Mouse (Mus musculus) MEL (cell line): ENCODE results near the gene Osbpl10. TPM values are rescaled to one million over a fixed set of nuclear protein-coding genes. Genes with fewer than 3 reads are reported as not detected.

Source experiments
- DNase-seq: peaks from one replicate; pipeline ENCODE4 v3.0.0; 2011; ENCODE audit warnings: low read depth, low spot score
- H3K27ac ChIP-seq: 2 replicates; pipeline ENCODE4 v1.5.1; 2012; ENCODE audit warnings: low read depth, mild to moderate bottlenecking, control low read depth, low read length, moderate library complexity; ENCODE audit not compliant: control insufficient read depth
- H3K27me3 ChIP-seq, 2 experiments: fragments of 150-350 bp in 1 of 2; sonication (generic) in 1 of 2; 2 replicates each; pipeline ENCODE4 v1.6.1; 2012; ENCODE audit warnings: low read length in 2 of 2, mild to moderate bottlenecking in 2 of 2, improper control_type of control experiment in 1 of 2, moderate library complexity in 1 of 2; ENCODE audit not compliant: insufficient read depth in 2 of 2, control insufficient read depth in 1 of 2
- H3K36me3 ChIP-seq, 2 experiments: 2 replicates each; pipeline ENCODE4 v1.6.1; 2012 to 2014; ENCODE audit warnings: low read length in 2 of 2, improper control_type of control experiment in 1 of 2, inconsistent platforms in 1 of 2, mild to moderate bottlenecking in 1 of 2; ENCODE audit not compliant: insufficient read depth in 2 of 2, control insufficient read depth in 1 of 2
- H3K4me1 ChIP-seq, 2 experiments: fragments of 150-350 bp in 1 of 2; sonication (generic) in 1 of 2; 2 replicates each; pipeline ENCODE4 v1.6.1; 2012; ENCODE audit warnings: low read length in 2 of 2, improper control_type of control experiment in 1 of 2, mild to moderate bottlenecking in 1 of 2; ENCODE audit not compliant: insufficient read depth in 2 of 2, control insufficient read depth in 1 of 2
- H3K4me3 ChIP-seq, 2 experiments: fragments of 150-350 bp in 1 of 2; sonication (generic) in 1 of 2; 2 replicates each; pipeline ENCODE4 v1.5.1; 2012; ENCODE audit warnings: low read depth in 2 of 2, low read length in 2 of 2, mild to moderate bottlenecking in 2 of 2, moderate library complexity in 2 of 2, control low read depth in 1 of 2, improper control_type of control experiment in 1 of 2; ENCODE audit not compliant: control insufficient read depth in 1 of 2, insufficient read depth in 1 of 2
- H3K79me2 ChIP-seq: 2 replicates; pipeline ENCODE4 v1.6.1; 2012; ENCODE audit warnings: mild to moderate bottlenecking, low read length, moderate library complexity; ENCODE audit not compliant: control insufficient read depth, poor library complexity, insufficient read depth
- H3K9ac ChIP-seq: 2 replicates; pipeline ENCODE4 v1.6.1; 2012; ENCODE audit warnings: low read depth, mild to moderate bottlenecking, control low read depth, low read length, moderate library complexity; ENCODE audit not compliant: control insufficient read depth, poor library complexity, severe bottlenecking
- H3K9me3 ChIP-seq: fragments of 150-350 bp; sonication (generic); replicated peaks from 2 replicates; pipeline ENCODE4 v1.6.1; 2012; ENCODE audit warnings: mild to moderate bottlenecking, low read length, improper control_type of control experiment, moderate library complexity; ENCODE audit not compliant: insufficient read depth
- E2F4 ChIP-seq: IDR thresholded peaks from 2 replicates; pipeline ENCODE4 v1.6.1; 2011; ENCODE audit warnings: low read depth, low read length, improper control_type of control experiment, borderline replicate concordance
- ELF1 ChIP-seq: IDR thresholded peaks from 2 replicates; pipeline ENCODE4 v1.6.1; 2014; ENCODE audit warnings: low read depth, mild to moderate bottlenecking, inconsistent platforms, low read length, improper control_type of control experiment, moderate library complexity
- EP300 ChIP-seq, 2 experiments: IDR thresholded peaks; 2 replicates each; pipeline ENCODE4 v1.6.1; 2011; ENCODE audit warnings: improper control_type of control experiment in 2 of 2, low read length in 2 of 2, low read depth in 1 of 2, mild to moderate bottlenecking in 1 of 2
- ETS1 ChIP-seq: IDR thresholded peaks from 2 replicates; pipeline ENCODE4 v1.6.1; 2012; ENCODE audit warnings: low read depth, mild to moderate bottlenecking, inconsistent platforms, low read length, improper control_type of control experiment, moderate library complexity
- GABPA ChIP-seq: IDR thresholded peaks from 2 replicates; pipeline ENCODE4 v1.6.1; 2012; ENCODE audit warnings: low read depth, mild to moderate bottlenecking, inconsistent platforms, low read length, improper control_type of control experiment, moderate library complexity
- GATA1 ChIP-seq: IDR thresholded peaks from 2 replicates; pipeline ENCODE4 v1.6.1; 2011; ENCODE audit warnings: low read depth, low read length, improper control_type of control experiment
- KAT2A ChIP-seq: conservative IDR thresholded peaks from 2 replicates; pipeline ENCODE4 v1.6.1; 2012; ENCODE audit warnings: low read depth, low read length, improper control_type of control experiment, inconsistent platforms
- MAFK ChIP-seq: IDR thresholded peaks from 2 replicates; pipeline ENCODE4 v1.6.1; 2011; ENCODE audit warnings: low read depth, mild to moderate bottlenecking, low read length, improper control_type of control experiment, borderline replicate concordance
- MAZ ChIP-seq: IDR thresholded peaks from 2 replicates; pipeline ENCODE4 v1.6.1; 2012; ENCODE audit warnings: low read depth, mild to moderate bottlenecking, inconsistent platforms, low read length, improper control_type of control experiment
- MEF2A ChIP-seq: IDR thresholded peaks from 2 replicates; pipeline ENCODE4 v1.6.1; 2014; ENCODE audit warnings: low read depth, mild to moderate bottlenecking, inconsistent platforms, low read length, improper control_type of control experiment; ENCODE audit not compliant: poor library complexity, insufficient replicate concordance, severe bottlenecking; ENCODE audit errors: extremely low read depth
- MXI1 ChIP-seq: IDR thresholded peaks from 2 replicates; pipeline ENCODE4 v1.6.1; 2011; ENCODE audit warnings: mild to moderate bottlenecking, low read depth, low read length, improper control_type of control experiment
- MYB ChIP-seq: IDR thresholded peaks from 2 replicates; pipeline ENCODE4 v1.6.1; 2011; ENCODE audit warnings: mild to moderate bottlenecking, low read depth, low read length, improper control_type of control experiment
- MYC ChIP-seq: IDR thresholded peaks from 2 replicates; pipeline ENCODE4 v1.6.1; 2011; ENCODE audit warnings: low read depth, mild to moderate bottlenecking, low read length, improper control_type of control experiment, moderate library complexity
- NELFE ChIP-seq: IDR thresholded peaks from 2 replicates; pipeline ENCODE4 v1.6.1; 2011; ENCODE audit warnings: low read depth, low read length, improper control_type of control experiment
- NRF1 ChIP-seq: IDR thresholded peaks from 2 replicates; pipeline ENCODE4 v1.6.1; 2014; ENCODE audit warnings: low read depth, mild to moderate bottlenecking, inconsistent platforms, low read length, improper control_type of control experiment, moderate library complexity; ENCODE audit not compliant: poor library complexity, insufficient read depth, severe bottlenecking
- POLR2A ChIP-seq, 2 experiments: IDR thresholded peaks; 2 replicates each; pipeline ENCODE4 v1.6.1; 2011 to 2012; ENCODE audit warnings: low read length in 2 of 2, mild to moderate bottlenecking in 2 of 2, control low read depth in 1 of 2, improper control_type of control experiment in 1 of 2, low read depth in 1 of 2, moderate library complexity in 1 of 2; ENCODE audit not compliant: control insufficient read depth in 1 of 2, insufficient read depth in 1 of 2, poor library complexity in 1 of 2
- POLR2AphosphoS2 ChIP-seq: IDR thresholded peaks from 2 replicates; pipeline ENCODE4 v1.6.1; 2011; ENCODE audit warnings: low read length, improper control_type of control experiment
- RAD21 ChIP-seq: IDR thresholded peaks from 2 replicates; pipeline ENCODE4 v1.6.1; 2011; ENCODE audit warnings: mild to moderate bottlenecking, low read depth, low read length, improper control_type of control experiment
- RCOR1 ChIP-seq: IDR thresholded peaks from 2 replicates; pipeline ENCODE4 v1.6.1; 2012; ENCODE audit warnings: low read depth, mild to moderate bottlenecking, inconsistent platforms, low read length, improper control_type of control experiment
- SIN3A ChIP-seq: IDR thresholded peaks from 2 replicates; pipeline ENCODE4 v1.6.1; 2012; ENCODE audit warnings: low read length, improper control_type of control experiment, inconsistent platforms
- TCF12 ChIP-seq: IDR thresholded peaks from 2 replicates; pipeline ENCODE4 v1.6.1; 2014; ENCODE audit warnings: low read depth, mild to moderate bottlenecking, inconsistent platforms, low read length, improper control_type of control experiment, moderate library complexity
- USF1 ChIP-seq: IDR thresholded peaks from 2 replicates; pipeline ENCODE4 v1.6.1; 2014; ENCODE audit warnings: low read depth, mild to moderate bottlenecking, inconsistent platforms, low read length, improper control_type of control experiment, moderate library complexity
- USF2 ChIP-seq, 2 experiments: IDR thresholded peaks; 2 replicates each; pipeline ENCODE4 v1.6.1; 2011 to 2012; ENCODE audit warnings: improper control_type of control experiment in 2 of 2, low read length in 2 of 2, borderline replicate concordance in 1 of 2, inconsistent platforms in 1 of 2, low read depth in 1 of 2, mild to moderate bottlenecking in 1 of 2; ENCODE audit not compliant: insufficient read depth in 1 of 2
- ZC3H11A ChIP-seq: IDR thresholded peaks from 2 replicates; pipeline ENCODE4 v1.6.1; 2012; ENCODE audit warnings: low read depth, mild to moderate bottlenecking, inconsistent platforms, low read length, improper control_type of control experiment
- ZMIZ1 ChIP-seq: IDR thresholded peaks from 2 replicates; pipeline ENCODE4 v1.6.1; 2012; ENCODE audit warnings: low read depth, mild to moderate bottlenecking, inconsistent platforms, low read length, improper control_type of control experiment, moderate library complexity
- polyA plus RNA-seq, 2 experiments: library from polyadenylated mRNA; stranded (reverse) in 1 of 2; unstranded in 1 of 2; fragments of >175 nt in 1 of 2; fragments of >200 nt in 1 of 2; gene quantifications; 2 replicates each; pipeline versions ENCODE4 v1.2.1 to v1.2.4; 2012; ENCODE audit warnings: low replicate concordance in 2 of 2, low read depth in 1 of 2; ENCODE audit not compliant: insufficient read length in 2 of 2, insufficient read depth in 1 of 2, missing spikeins in 1 of 2
- total RNA-seq: library from RNA; depleted of rRNA; stranded (reverse); fragments of 300-350 nt; gene quantifications from 2 replicates; pipeline ENCODE4 v1.2.3, GENCODE M21; 2012

Gene Osbpl10
- total and polyA plus RNA-seq, 3 experiments, result not detected

- TF ChIP-seq MAZ (no peak), MXI1 (no peak), TCF12 (no peak), ZMIZ1 (no peak), RAD21 (no peak), USF1 (no peak), GABPA (no peak), ZC3H11A (no peak), MYB (no peak), POLR2A (IDR thresholded peaks at IDR 0.05; ENCODE audit: control insufficient read depth in 1 of 2, insufficient read depth in 1 of 2, low read depth in 1 of 2, low read length in 2 of 2, poor library complexity in 1 of 2) (no peak), GATA1 (no peak), NRF1 (no peak), ELF1 (no peak), E2F4 (no peak), MEF2A (no peak), KAT2A (no peak)
- H3K27ac ChIP-seq, result no peak overlapping the region
- H3K9me3 ChIP-seq, result no peaks in the 10 kb centered on the region
Measured at GRCm38 (mm10) chr9:115055041-115055830, 76.9 kb downstream of the Osbpl10 start.

GRCm38 (mm10) chr9:115058806-115059205 lies 80.4 kb downstream of the Osbpl10 start:
- Histone ChIP-seq H3K4me3 (no peak overlapping the region), H3K9me3 (no peaks in the 10 kb centered on the region), H3K9ac (no peak overlapping the region), H3K36me3 (no peaks in the 10 kb centered on the region), H3K79me2 (no peaks in the 10 kb centered on the region), H3K27ac (no peak overlapping the region), H3K4me1 (no peaks in the 10 kb centered on the region), H3K27me3 (no peaks in the 10 kb centered on the region)
- no peak for DNase-seq
- no peak for TF ChIP-seq NELFE
- TF ChIP-seq RAD21, result no peak
- TF ChIP-seq MYC, result no peak
- no peak for TF ChIP-seq ETS1
- no peak for TF ChIP-seq ZC3H11A
- no peak for TF ChIP-seq USF1
- no peak for TF ChIP-seq KAT2A
- TF ChIP-seq SIN3A, result no peak
- no peak for TF ChIP-seq MAFK
- no peak for TF ChIP-seq USF2 (IDR thresholded peaks at IDR 0.05; ENCODE audit: borderline replicate concordance in 1 of 2, insufficient read depth in 1 of 2, low read depth in 1 of 2, low read length in 2 of 2)
- TF ChIP-seq RCOR1, result no peak
- TF ChIP-seq ELF1, result no peak
- no peak for TF ChIP-seq POLR2AphosphoS2
- no peak for TF ChIP-seq EP300 (IDR thresholded peaks at IDR 0.05; ENCODE audit: low read depth in 1 of 2, low read length in 2 of 2)
- TF ChIP-seq MEF2A, result no peak

More at GRCm38 (mm10) chr9:115055041-115055830, 76.9 kb downstream of the Osbpl10 start:
- H3K79me2 ChIP-seq, result no peaks in the 10 kb centered on the region
- no peak overlapping the region for H3K4me3 ChIP-seq
- no peaks in the 10 kb centered on the region for H3K4me1 ChIP-seq
- no peak for DNase-seq
- H3K36me3 ChIP-seq, result no peaks in the 10 kb centered on the region
- H3K9ac ChIP-seq, result no peak overlapping the region
- no peaks in the 10 kb centered on the region for H3K27me3 ChIP-seq
